Mouse (Mus musculus): ENCODE data around the gene Rab3b.

Rab3b gene

GRCm38 (mm10) chr4:108878963-108879822 lies at the start of gene Rab3b:
Gene Rab3b, plus strand, starts transcription at chr4:108879063.
- peak; percentile 12 to 14 for DNase-seq (ENCODE audit: low spot score in 2 of 2)

DNA sequence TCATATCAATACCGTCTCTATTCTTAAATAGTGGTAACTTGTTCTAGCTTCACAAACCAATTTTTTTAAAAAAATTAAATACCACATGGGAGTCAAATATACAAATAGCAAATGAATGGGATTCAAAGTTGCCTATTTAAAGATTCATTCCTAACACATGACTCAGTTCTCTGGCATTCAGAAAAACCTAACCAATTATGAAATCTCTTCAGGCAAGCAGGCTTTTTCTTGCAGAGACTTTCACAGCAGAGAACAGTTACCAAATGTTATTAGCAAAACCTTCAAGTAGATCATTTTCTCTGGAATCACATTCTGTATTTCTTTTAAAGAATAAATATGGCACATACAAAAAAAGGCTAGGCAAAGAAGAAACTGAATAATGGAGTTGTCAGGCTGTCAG lies 48.2 kb upstream of the Rab3b start:
- no peak for DNase-seq (ENCODE audit: low spot score in 2 of 2)

GRCm38 (mm10) chr4:108832916-108833827 lies 45.7 kb upstream of the Rab3b start, which contains the start of gene Btf3l4:
Gene Btf3l4, minus strand, starts transcription at chr4:108833614.
- DNase-seq (ENCODE audit: low spot score in 2 of 2) = peak; percentile 72 to 74

DNA sequence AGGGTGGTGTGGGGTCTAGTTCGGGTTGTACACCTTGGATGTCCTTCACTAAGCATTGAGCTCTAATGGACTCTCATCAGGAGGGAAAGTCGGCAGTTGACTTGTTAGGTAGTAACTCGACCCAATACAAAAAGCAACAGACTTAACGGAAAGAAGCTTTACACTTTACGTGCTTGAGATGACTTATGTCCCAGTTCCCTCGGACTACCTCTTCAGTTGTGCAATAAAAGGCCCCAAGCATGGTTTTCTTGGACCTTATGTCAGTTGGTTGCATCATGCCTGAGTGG lies 45.1 kb upstream of the Rab3b start:
- DNase-seq (ENCODE audit: low spot score in 2 of 2) = no peak

- DNase-seq (ENCODE audit: low spot score in 2 of 2) = peak; percentile 62 to 71
These were observed 44.5 kb upstream of the Rab3b start, which contains the start of gene Txndc12 for GRCm38 (mm10) chr4:108834115-108834970. Gene Txndc12, plus strand, starts transcription at chr4:108834601.

DNA sequence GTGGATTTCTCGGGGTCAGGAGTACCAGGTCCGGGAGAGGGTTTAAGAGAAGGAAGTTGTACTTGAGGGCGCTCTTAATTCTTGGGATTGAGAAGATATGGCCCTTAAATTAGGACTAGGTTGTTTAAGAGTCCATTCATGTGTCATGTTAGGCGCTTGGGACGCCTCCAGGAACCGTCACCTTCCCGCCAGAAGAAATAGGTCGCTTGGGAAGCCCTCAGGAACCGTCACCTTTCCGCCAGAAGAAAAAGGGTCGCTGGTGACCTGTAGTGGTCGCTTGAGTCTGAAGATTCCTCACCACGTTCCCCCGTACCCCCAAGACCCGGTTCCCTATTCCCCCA lies 43.9 kb upstream of the Rab3b start:
- no peak for DNase-seq (ENCODE audit: low spot score in 2 of 2)

GRCm38 (mm10) chr4:108835496-108835895 lies 43.4 kb upstream of the Rab3b start:
- no peak for DNase-seq (ENCODE audit: low spot score in 2 of 2)

GRCm38 (mm10) chr4:108838031-108838430 lies 40.8 kb upstream of the Rab3b start:
- DNase-seq (ENCODE audit: low spot score in 2 of 2) = no peak

DNA sequence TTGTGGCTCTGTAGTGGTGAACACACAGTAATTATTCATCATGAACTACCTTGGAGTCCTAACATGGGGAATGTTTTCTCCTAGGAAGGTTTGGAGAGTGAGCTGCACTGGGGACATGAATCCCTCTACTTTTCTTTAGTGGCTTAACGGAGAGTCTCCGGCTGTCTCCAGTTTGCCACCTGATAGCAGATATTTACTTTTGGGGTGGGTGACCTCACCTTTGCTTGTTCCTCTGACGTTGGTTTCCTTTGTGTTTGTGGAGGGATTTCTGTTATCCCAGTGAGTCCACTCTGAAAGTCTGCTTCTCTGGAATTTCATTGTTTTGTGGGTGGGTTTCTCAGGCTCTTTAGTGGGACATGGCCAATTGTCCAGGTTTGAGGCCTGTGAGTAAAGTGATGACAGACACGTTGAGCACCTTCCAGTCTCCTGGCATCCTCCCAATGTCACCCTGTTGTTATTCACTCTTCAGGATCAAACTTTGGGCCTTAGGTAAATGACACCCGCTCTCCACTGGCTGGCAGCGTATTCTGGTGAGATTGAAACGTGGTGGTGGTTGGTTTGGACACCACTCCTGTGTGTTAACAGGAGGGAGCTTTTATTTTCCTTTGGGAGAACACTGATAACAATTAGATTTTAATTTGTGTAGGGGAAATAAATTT lies 36.8 kb upstream of the Rab3b start:
- DNase-seq (ENCODE audit: low spot score in 2 of 2) = no peak

DNA sequence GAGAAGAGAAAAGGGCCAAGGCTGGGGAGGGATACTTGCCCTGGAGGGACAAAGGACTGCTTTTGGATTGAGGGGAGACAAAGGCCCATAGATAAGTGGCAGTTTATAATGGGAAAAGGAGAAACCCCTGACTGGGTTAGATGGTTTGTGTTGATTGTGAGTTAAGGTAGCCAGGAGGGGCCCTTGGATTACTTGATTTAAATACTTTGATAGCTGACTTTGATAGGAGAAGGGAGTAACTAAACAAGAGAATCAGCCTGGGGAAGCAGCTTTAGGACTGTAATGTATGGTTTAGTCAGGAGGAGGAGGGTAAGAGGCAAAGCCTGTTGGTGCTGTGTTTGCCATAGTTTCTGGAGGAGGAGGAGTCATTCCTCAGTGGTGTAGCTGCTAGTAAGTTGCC lies 35.5 kb upstream of the Rab3b start:
- no peak for DNase-seq (ENCODE audit: low spot score in 2 of 2)

DNA sequence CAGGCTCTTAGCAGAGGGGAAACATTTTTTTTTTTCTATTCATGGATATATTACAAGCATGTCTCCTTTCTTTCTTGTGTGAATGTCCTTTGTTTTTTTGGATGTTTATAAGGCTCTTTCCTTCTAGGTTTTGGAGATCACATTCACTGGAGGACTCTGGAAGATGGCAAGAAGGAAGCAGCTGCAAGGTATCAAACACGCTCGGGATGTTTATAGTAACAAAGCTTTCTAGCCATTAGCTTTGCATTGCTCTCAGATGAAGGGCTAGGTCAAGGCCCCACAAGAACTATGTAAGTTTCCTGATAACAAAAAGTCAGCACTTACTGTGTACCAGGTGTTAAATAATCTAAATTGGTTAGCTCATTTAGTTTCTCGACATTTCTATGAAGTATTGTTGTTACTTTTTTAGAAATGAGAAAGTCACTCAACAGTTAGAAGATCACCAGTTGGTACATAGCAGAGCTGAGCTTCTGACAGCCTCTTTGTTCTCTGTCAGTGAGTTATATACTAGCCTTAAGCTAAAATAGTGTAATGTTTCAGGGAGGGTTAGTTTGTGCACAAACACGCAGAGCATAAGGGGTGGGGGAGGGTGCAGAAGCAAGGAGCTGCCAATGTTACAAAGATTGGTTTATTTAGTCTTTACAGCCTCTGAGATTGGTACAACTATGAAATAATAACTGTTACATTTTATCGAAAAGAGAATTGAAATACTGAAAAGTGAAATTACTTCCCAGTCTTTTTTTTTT lies 32.9 kb upstream of the Rab3b start:
- DNase-seq (ENCODE audit: low spot score in 2 of 2) = no peak

DNA sequence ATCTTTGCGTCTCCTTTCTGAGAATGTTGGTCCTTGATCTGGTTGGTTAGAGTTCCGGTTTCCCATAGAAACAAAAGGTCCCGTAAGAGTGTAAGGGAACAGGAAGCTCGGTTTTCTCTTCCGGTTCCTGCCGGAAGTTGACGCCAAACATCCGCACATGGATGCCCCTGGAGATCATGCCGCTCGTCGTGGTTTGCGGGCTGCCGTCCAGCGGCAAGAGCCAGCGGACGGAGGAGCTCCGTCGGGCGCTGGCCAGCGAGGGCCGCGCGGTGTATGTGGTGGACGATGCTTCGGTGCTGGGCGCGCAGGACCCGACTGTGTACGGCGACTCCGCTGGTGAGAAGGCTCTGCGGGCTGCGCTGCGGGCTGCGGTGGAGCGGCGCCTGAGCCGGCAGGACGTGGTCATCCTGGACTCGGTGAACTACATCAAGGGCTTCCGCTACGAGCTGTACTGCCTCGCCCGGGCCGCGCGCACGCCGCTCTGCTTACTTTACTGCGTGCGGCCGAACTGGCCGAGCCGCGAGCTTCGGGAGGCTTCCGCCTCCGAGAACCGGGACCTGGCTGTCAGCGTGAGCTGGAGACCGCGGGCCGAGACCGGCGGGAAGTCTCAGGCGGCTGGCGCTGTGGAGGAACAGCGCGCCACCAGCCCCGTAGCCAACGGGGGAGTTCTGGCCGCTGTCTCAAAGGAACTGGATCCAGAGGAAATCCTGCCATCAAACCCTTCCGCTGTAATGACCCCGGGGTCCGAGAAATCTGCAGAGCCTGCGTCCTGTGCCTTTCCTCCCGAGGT lies 31.0 kb upstream of the Rab3b start, which contains the start of gene Kti12:
Kti12 (plus strand) TSS at position 71 of the 790 bp plus-strand sequence.
- DNase-seq (ENCODE audit: low spot score in 2 of 2) = peak; percentile 66 to 76

DNA sequence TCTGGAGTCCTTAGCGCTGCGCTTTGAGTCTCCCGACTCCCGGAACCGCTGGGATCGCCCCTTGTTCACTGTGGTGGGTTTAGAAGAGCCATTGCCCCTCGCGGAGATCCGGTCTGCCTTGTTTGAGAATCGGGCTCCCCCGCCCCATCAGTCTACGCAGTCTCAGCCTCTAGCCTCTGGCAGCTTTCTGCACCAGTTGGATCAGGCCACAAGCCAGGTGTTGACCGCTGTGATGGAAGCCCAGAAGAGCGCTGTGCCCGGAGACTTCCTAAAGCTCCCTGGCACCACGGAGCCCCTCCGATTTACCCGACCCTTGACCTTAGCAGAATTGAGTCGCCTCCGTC lies 30.4 kb upstream of the Rab3b start, which contains the start of gene A730015C16Rik:
A730015C16Rik (minus strand) TSS at position 115 of the 344 bp plus-strand sequence.
- no peak for DNase-seq (ENCODE audit: low spot score in 2 of 2)

GRCm38 (mm10) chr4:108866806-108867205 lies 12.1 kb upstream of the Rab3b start:
- no peak for DNase-seq (ENCODE audit: low spot score in 2 of 2)

DNA sequence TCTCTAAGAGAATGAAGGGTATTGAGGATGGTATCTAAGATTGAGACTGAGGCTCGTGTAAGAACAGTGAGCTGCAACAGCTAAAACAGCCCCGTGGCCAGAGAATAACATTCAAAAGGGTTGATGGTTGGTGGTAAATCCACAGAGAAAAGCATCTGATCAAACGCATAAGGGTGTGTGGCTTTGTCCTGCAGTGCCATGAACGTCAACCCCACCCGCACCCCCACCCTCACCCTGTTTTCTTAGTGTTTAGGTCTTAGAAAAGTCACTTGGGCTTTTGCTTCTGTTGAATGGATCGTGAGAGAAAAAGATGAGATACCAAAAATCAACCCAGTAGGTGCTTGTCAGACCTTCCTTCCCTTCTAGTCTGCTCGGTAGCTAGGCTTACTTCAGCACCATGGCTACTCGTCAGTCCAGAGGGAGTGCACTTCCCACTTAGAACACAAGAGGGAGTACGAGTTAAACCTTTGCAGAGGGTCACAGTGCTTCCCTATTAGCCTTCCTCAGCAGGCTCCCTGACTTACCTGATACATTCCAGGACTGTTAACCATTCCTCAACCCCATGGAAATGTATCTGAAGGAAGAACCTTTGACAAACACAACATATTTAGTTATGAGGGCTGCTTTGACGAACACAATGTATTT lies 9.0 kb upstream of the Rab3b start:
- peak; percentile 67 to 91 for DNase-seq (ENCODE audit: low spot score in 2 of 2)

DNA sequence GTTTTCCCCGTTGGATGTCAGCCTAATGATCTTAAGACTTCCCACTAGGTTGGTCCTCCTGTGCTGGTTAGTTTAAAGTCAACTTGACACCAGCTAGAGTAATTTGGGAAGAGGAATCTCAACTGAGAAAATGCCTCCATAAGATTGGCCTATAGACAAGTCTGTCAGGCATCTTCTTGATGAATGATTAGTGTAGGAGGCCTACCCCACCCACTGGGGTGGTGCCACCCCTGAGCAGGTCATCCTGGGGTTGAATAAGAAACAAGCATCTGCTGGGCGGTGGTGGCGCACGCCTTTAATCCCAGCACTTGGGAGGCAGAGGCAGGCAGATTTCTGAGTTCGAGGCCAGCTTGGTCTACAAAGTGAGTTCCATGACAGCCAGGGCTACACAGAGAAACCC lies 5.1 kb upstream of the Rab3b start:
- no peak for DNase-seq (ENCODE audit: low spot score in 2 of 2)

DNA sequence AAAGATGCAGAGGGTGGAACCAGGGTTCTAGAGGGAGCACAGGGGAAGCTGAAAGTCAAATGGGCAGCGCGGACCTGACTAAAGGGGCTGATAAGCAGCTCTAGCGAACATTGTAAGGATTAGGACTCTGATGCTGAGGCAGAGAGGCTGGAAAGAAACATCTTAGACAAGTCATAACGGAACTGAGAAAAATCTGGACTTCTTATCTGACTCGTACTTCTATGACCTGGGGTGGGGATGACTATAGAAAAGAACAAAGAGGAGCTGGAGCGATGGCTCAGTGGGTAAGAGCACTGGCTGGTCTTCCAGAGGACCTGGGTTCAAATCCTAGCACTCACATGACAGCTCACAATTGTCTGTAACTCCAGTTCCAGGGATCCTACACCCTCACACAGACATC lies 962 bp upstream of the Rab3b start:
- DNase-seq (ENCODE audit: low spot score in 2 of 2) = no peak

- DNase-seq (ENCODE audit: low spot score in 2 of 2) = no peak
These were observed 5.0 kb downstream of the Rab3b start for GRCm38 (mm10) chr4:108883815-108884214.

DNA sequence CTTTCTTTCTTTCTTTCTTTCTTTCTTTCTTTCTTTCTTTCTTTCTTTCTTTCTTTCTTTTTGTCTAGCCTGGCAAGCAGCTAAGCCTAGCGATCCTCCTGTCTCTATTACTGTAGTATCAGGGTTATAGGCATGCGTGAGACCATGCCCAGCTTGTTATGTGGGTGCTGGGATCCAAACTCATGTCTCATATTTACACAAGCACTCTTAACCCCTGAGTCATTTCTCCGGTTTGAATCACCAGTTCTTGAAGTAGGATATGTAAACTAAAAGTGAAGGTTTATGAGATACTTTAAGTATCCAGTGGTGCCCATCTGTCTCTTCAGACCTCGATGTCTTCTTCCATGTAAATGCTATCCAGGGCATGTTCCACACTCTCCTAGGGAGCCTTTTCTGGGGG lies 8.6 kb downstream of the Rab3b start:
- no peak for DNase-seq (ENCODE audit: low spot score in 2 of 2)

Measured in frontal cortex, postnatal 25 days (tissue).